Comparison of ENCODE assay signal across 30 mouse cellular contexts in genomic region chr15:101398269-101398668, GRCm38 (mm10). TPM values are rescaled to one million over a fixed set of nuclear protein-coding genes. Genes with fewer than 3 reads are reported as not detected.
DNase-seq lines count a peak whose midpoint lies in the region; ATAC-seq lines count a peak whose summit lies in the region.
"Had no signal": no experiment of that assay in that cellular context is flagged by ENCODE, and none has a peak within 500 bp of the region (broad histone marks: within the 10 kb centered on the region; RNA-seq: fewer than 3 reads in every experiment).

No protein-coding gene starts in this region.

- H3K27ac ChIP-seq in kidney, embryonic 16.5 days (ENCODE audit: low read length) = no peak overlapping the region
- H3K27ac ChIP-seq: embryonic facial prominence, embryonic 15.5 days; hindbrain, postnatal 0 days; liver, embryonic 14.5 days; macrophage had no signal

- 83% methylated on average over 8 of the region's 8 CpGs for WGBS in kidney, embryonic 16.5 days

- H3K4me2 ChIP-seq in kidney, embryonic 16.5 days (replicated peaks; ENCODE audit: low read depth, low read length) = no peak overlapping the region
- H3K4me2 ChIP-seq: embryonic facial prominence, embryonic 15.5 days had no signal

- no peaks in the 10 kb centered on the region for H3K36me3 ChIP-seq in kidney, embryonic 16.5 days (ENCODE audit: insufficient read depth, low read length)
- H3K36me3 ChIP-seq: embryonic facial prominence, embryonic 15.5 days had no signal

- no peak for ATAC-seq in kidney, embryonic 16.5 days (ENCODE audit: low FRiP score, low TSS enrichment)
- ATAC-seq: forebrain, embryonic 16.5 days; hindbrain, postnatal 0 days; Patski had no signal

- H3K9me3 ChIP-seq in kidney, embryonic 16.5 days (ENCODE audit: low read length) = no peaks in the 10 kb centered on the region
- H3K9me3 ChIP-seq: embryonic facial prominence, embryonic 15.5 days had no signal

- H3K4me3 ChIP-seq in kidney, embryonic 16.5 days (ENCODE audit: low read length) = no peak overlapping the region
- H3K4me3 ChIP-seq: embryonic facial prominence, embryonic 15.5 days had no signal

- intact Hi-C loops in heart, postnatal 25 days (cut with DNase I) = no loop called here

- peaks cover 13% of the 10 kb centered on the region for H3K4me1 ChIP-seq in kidney, embryonic 16.5 days (ENCODE audit: insufficient read depth, low read length)
- H3K4me1 ChIP-seq: embryonic facial prominence, embryonic 15.5 days had no signal

- DNase-seq in heart, adult 11 months = peak; percentile 93
- no peak for DNase-seq in heart, postnatal 25 days (ENCODE audit: low spot score)
- peak; percentile 31 for DNase-seq in kidney, adult 9 months
- DNase-seq in lung, adult 18-20 months = peak; percentile 84 to 89
- peak; percentile 90 for DNase-seq in lung, postnatal 36 days
- no peak for DNase-seq in ovary, postnatal 36 days (ENCODE audit: low spot score)
- DNase-seq in ovary, adult 18-20 months (ENCODE audit: low spot score) = no peak
- DNase-seq: adrenal gland, postnatal 36 days; cerebellum, adult 9-11 months; gastrocnemius, postnatal 36 days; kidney, postnatal 14 days; thymus, adult 18-20 months; thymus, postnatal 36 days had no signal

- H3K27me3 ChIP-seq in kidney, embryonic 16.5 days (ENCODE audit: insufficient read depth, low read length) = no peaks in the 10 kb centered on the region
- H3K27me3 ChIP-seq: embryonic facial prominence, embryonic 15.5 days; Patski had no signal

- no peak overlapping the region for H3K9ac ChIP-seq in kidney, embryonic 16.5 days (replicated peaks; ENCODE audit: low read length)
- H3K9ac ChIP-seq: embryonic facial prominence, embryonic 15.5 days; liver, embryonic 14.5 days had no signal

RNA-seq across cellular contexts. Expression of gene Krt7, which starts 12.6 kb away (rescaled TPM):
- total RNA-seq in heart, postnatal 25 days (2021) = 1 to 10 TPM; 4.2 to 5.9 TPM
- polyA plus RNA-seq in kidney, embryonic 16.5 days (2015; fragmentation: Nextera tagmentation; extraction: Ambion mirVana) = 94.8 and 99.9 TPM in 2 replicates
- total RNA-seq: layer of hippocampus, adult 18-20 months had no signal
- polyA plus RNA-seq: macrophage had no signal

RNA-seq across cellular contexts. Expression of gene Krt80, which starts 28.3 kb away (rescaled TPM):
- 1 to 10 TPM; 2.0 to 2.2 TPM for total RNA-seq in heart, postnatal 25 days (2021)
- polyA plus RNA-seq in kidney, embryonic 16.5 days (2015; fragmentation: Nextera tagmentation; extraction: Ambion mirVana) = 1.7 and 2.3 TPM in 2 replicates

RNA-seq across cellular contexts. Expression of gene Krt87, which starts 40.3 kb away (rescaled TPM):
- total RNA-seq in heart, postnatal 25 days (2021) = not detected
- 0.06 TPM in 1 of 2 replicates, not detected in the other for polyA plus RNA-seq in kidney, embryonic 16.5 days (2015; fragmentation: Nextera tagmentation; extraction: Ambion mirVana)
- total RNA-seq: adrenal gland, adult 18-20 months; adrenal gland, postnatal 36 days; ES-E14; gastrocnemius, postnatal 36 days; left cerebral cortex, postnatal 25 days had no signal
- polyA plus RNA-seq: heart, embryonic 14.5 days; liver, embryonic 14.5 days; macrophage; Patski had no signal

RNA-seq across cellular contexts. Expression of gene Krt88, which starts 49.3 kb away (rescaled TPM):
- total RNA-seq in heart, postnatal 25 days (2021) = not detected
- polyA plus RNA-seq in kidney, embryonic 16.5 days (2015; fragmentation: Nextera tagmentation; extraction: Ambion mirVana) = not detected in 2 replicates
- total RNA-seq: adrenal gland, adult 18-20 months; adrenal gland, postnatal 36 days; common myeloid progenitor, adult 5-6 weeks; ES-E14; gastrocnemius, postnatal 36 days; hindbrain, postnatal 0 days; layer of hippocampus, adult 18-20 months; left cerebral cortex, postnatal 25 days; midbrain, postnatal 0 days had no signal
- polyA plus RNA-seq: embryonic facial prominence, embryonic 15.5 days; forebrain, embryonic 16.5 days; heart, embryonic 14.5 days; hindbrain, embryonic 11.5 days; limb, embryonic 14.5 days; liver, embryonic 14.5 days; macrophage; midbrain, postnatal 0 days; neural tube, embryonic 14.5 days; Patski had no signal

Comparison
In these comparisons a context has a peak if more than half of its experiments do, and no peak if none do; other contexts are left out.
1. DNase-seq: peak in heart, adult 11 months (single experiment), kidney, adult 9 months (single experiment), lung, adult 18-20 months (2 of 2) and lung, postnatal 36 days (single experiment); none in heart, postnatal 25 days (single experiment), ovary, postnatal 36 days (single experiment) and ovary, adult 18-20 months (single experiment).